Mouse (Mus musculus) thymus, postnatal 14 days (tissue): Measurements from ENCODE around the gene Sec16a.

Source experiments
- DNase-seq: peaks from one replicate; pipeline ENCODE4 v3.0.0; 2021

Sec16a gene

GRCm38 (mm10) chr2:26380131-26380771 lies 64.8 kb downstream of the Sec16a start, which contains the start of gene Snapc4:
TSS of gene Snapc4 (minus strand) at chr2:26380653.
- peak; percentile 88 for DNase-seq

DNA sequence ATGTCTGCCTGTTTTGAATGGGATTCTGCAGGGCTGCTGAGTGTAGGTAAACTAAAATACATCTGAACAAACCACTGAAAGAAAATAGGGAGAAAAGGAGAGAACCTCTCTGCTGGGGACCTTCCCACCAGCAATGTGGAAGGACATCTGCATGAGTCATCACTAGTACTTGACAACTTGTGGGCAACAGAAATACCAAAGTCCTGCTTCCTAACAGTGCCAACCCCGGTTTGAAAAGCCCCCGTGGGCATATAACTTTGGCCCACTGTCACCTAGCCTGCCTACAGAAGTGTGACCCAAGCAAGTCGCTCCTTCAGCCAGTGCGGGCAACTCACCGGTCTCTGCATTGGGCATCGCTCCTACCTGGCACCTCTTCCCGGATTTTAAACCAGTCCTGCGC lies 72.6 kb downstream of the Sec16a start:
- DNase-seq, result no peak

DNA sequence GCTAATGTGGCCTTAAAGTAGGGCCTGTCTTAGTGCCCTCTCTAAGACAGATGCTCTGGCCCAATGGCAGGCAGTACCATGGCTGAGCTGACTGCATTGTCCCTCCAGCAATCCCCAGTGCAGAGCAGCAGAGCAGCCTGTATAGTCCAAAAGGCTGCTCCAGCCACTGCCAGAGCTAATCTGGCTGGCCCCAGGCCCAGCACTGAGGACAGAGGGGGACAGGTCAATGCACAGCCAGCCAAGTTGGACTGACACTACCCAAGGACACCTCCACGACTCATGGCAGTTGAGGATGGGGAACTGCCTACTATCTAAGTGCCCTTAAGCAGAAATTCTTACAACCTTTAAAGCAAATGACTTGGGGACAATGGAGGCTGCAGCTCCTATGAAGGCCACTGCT lies 76.4 kb downstream of the Sec16a start:
- no peak for DNase-seq

- no peak for DNase-seq
Measured at GRCm38 (mm10) chr2:26367911-26368310, 77.1 kb downstream of the Sec16a start.

- no peak for DNase-seq
Measured at GRCm38 (mm10) chr2:26364738-26365465, 80.1 kb downstream of the Sec16a start.

DNA sequence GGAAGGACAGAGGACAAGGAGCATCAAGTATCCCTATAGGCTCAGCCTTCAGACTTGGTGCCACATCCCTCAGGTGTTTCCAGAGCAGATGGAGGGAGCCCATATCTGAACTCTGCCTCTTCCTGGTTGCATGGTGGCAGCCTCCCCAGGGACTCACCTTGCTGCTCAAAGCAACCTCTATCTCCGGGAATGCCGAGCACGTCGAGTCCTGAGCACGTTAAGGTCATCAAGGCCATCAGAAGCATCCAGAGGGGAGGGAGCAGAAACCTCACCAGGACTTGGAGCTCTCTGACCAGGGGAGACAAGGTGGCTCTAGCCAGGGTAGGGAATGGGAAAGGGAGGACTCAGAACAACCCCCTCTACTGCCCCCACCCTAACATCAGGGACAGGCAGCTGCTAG lies 81.5 kb downstream of the Sec16a start:
- no peak for DNase-seq

GRCm38 (mm10) chr2:26362991-26363390 lies 82.0 kb downstream of the Sec16a start:
- DNase-seq, result no peak

DNA sequence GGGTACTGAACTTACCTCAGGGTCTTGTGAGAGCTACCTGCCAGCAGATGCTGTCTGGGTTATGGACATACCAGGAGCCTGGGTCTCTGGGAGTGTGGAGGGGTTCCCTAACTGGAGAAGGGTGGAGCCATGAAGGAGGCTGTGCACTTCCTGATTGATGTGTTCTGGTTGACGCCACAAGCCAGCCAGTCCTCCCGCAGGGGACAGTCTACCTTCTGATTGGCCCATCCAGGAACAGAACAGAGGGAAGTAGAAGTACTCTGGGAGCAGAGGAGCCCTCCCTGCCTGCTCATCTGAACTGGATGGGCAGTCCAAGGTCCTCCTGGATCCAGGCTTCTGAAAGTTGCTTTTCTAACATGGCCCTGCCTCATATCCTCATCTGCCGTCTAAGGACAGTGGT lies 84.2 kb downstream of the Sec16a start, which contains the start of gene Card9:
Gene Card9 (minus strand): TSS at position 147 of the 400 bp plus-strand sequence.
- no peak for DNase-seq

- no peak for DNase-seq
Measured at GRCm38 (mm10) chr2:26359983-26360382, 85.0 kb downstream of the Sec16a start.
